Mouse (Mus musculus) CD4-positive helper T cell, adult 2 months (primary cell): ENCODE measurements around the gene Tmem239.

Experiments used
- DNase-seq: peaks from one replicate; pipeline ENCODE4 v3.0.0-alpha.2; 2012; ENCODE audit warnings: low read depth, missing footprints, low spot score

The Tmem239 gene

GRCm38 (mm10) chr2:130411558-130412495 lies 5.5 kb downstream of the Tmem239 start:
- peak; percentile 54 for DNase-seq

- no peak for DNase-seq
Measured at GRCm38 (mm10) chr2:130412775-130413174, 6.5 kb downstream of the Tmem239 start.

GRCm38 (mm10) chr2:130414094-130414856 lies 8.0 kb downstream of the Tmem239 start:
- DNase-seq, result no peak

- DNase-seq, result no peak
Measured at GRCm38 (mm10) chr2:130421781-130422620, 15.7 kb downstream of the Tmem239 start.

GRCm38 (mm10) chr2:130423397-130424125 lies 17.3 kb downstream of the Tmem239 start:
- DNase-seq, result peak; percentile 85

GRCm38 (mm10) chr2:130424126-130424853 lies 18.0 kb downstream of the Tmem239 start, which contains the start of the genes Vps16 and Pced1a:
Vps16 (plus strand) TSS chr2:130424339.
Pced1a (minus strand) TSS chr2:130424701.
- DNase-seq, result peak; percentile 94

- DNase-seq, result peak; percentile 17
Measured at GRCm38 (mm10) chr2:130425112-130425511, 18.8 kb downstream of the Tmem239 start.

- DNase-seq, result no peak
Measured at GRCm38 (mm10) chr2:130429851-130430250, 23.6 kb downstream of the Tmem239 start.

GRCm38 (mm10) chr2:130430484-130430883 lies 24.2 kb downstream of the Tmem239 start:
- no peak for DNase-seq

GRCm38 (mm10) chr2:130432157-130432556 lies 25.9 kb downstream of the Tmem239 start:
- DNase-seq, result no peak

- DNase-seq, result peak; percentile 55
Measured at GRCm38 (mm10) chr2:130433152-130433551, 26.9 kb downstream of the Tmem239 start.

- DNase-seq, result no peak
Measured at GRCm38 (mm10) chr2:130436769-130437168, 30.5 kb downstream of the Tmem239 start.

GRCm38 (mm10) chr2:130438861-130439260 lies 32.6 kb downstream of the Tmem239 start:
- no peak for DNase-seq

- DNase-seq, result no peak
Measured at GRCm38 (mm10) chr2:130439840-130440480, 33.7 kb downstream of the Tmem239 start.

GRCm38 (mm10) chr2:130442162-130442561 lies 35.9 kb downstream of the Tmem239 start:
- no peak for DNase-seq

GRCm38 (mm10) chr2:130448449-130448848 lies 42.2 kb downstream of the Tmem239 start:
- DNase-seq, result no peak

GRCm38 (mm10) chr2:130449021-130449793 lies 42.9 kb downstream of the Tmem239 start:
- DNase-seq, result peak; percentile 30

- DNase-seq, result peak; percentile 92
Measured at GRCm38 (mm10) chr2:130449794-130450433, 43.6 kb downstream of the Tmem239 start, which contains the start of gene Ptpra. Ptpra (plus strand) TSS chr2:130450278.
